Mouse (Mus musculus) adrenal gland, adult (tissue): ENCODE data around the gene Capn12.
"Not testable (repeated sequence)": the region's sequence is repeated elsewhere in the genome, so short reads cannot be mapped to it uniquely, and the experiment has no call there.

Experiments
- DNase-seq, 2 experiments: peaks; one replicate each; pipeline ENCODE4 v3.0.0; 2022 to 2023; ENCODE audit warnings: low spot score in 1 of 2; ENCODE audit not compliant: inconsistent age in 2 of 2

The Capn12 gene

GRCm38 (mm10) chr7:28877155-28877554, 4.1 kb upstream of the Capn12 start:
- no peak for DNase-seq

- DNase-seq = no peak
These were observed 3.4 kb upstream of the Capn12 start for GRCm38 (mm10) chr7:28877856-28878255.

GRCm38 (mm10) chr7:28879606-28880005, 1.6 kb upstream of the Capn12 start:
- no peak for DNase-seq

- DNase-seq = no peak
These were observed 668 bp upstream of the Capn12 start for GRCm38 (mm10) chr7:28880554-28880953.

GRCm38 (mm10) chr7:28883039-28883438, 1.8 kb downstream of the Capn12 start:
- DNase-seq = no peak

- DNase-seq = not testable (repeated sequence)
These were observed 2.5 kb downstream of the Capn12 start for GRCm38 (mm10) chr7:28883704-28884103.

- DNase-seq = no peak
These were observed 5.3 kb downstream of the Capn12 start for GRCm38 (mm10) chr7:28886486-28886885.

- DNase-seq = no peak
These were observed 7.5 kb downstream of the Capn12 start for GRCm38 (mm10) chr7:28888701-28889161.

GRCm38 (mm10) chr7:28892601-28893000, 11.4 kb downstream of the Capn12 start:
- no peak for DNase-seq

- DNase-seq = peak; percentile 51 to 81
These were observed 12.5 kb downstream of the Capn12 start for GRCm38 (mm10) chr7:28893643-28894265.

GRCm38 (mm10) chr7:28894942-28895341, 13.7 kb downstream of the Capn12 start:
- DNase-seq = no peak

- no peak for DNase-seq
These were observed 16.4 kb downstream of the Capn12 start for GRCm38 (mm10) chr7:28897661-28898060.

GRCm38 (mm10) chr7:28899972-28900371, 18.8 kb downstream of the Capn12 start:
- DNase-seq = no peak

GRCm38 (mm10) chr7:28901311-28902125, 20.3 kb downstream of the Capn12 start:
- peak; percentile 49 to 73 for DNase-seq

- peak; percentile 70 to 87 for DNase-seq
These were observed 21.0 kb downstream of the Capn12 start for GRCm38 (mm10) chr7:28902180-28902579.

GRCm38 (mm10) chr7:28902809-28903208, 21.6 kb downstream of the Capn12 start:
- peak in 1 of 2 experiments; percentile 51 for DNase-seq

- DNase-seq = no peak
These were observed 22.6 kb downstream of the Capn12 start for GRCm38 (mm10) chr7:28903778-28904177.

GRCm38 (mm10) chr7:28907195-28907594, 26.0 kb downstream of the Capn12 start:
- DNase-seq = no peak

- DNase-seq = peak; percentile 66 to 77
These were observed 30.4 kb downstream of the Capn12 start for GRCm38 (mm10) chr7:28911632-28912031.

- no peak for DNase-seq
These were observed 31.9 kb downstream of the Capn12 start for GRCm38 (mm10) chr7:28913171-28913570.

- no peak for DNase-seq
These were observed 35.3 kb downstream of the Capn12 start for GRCm38 (mm10) chr7:28916491-28916890.
